Mouse (Mus musculus) lung, adult 2 months (tissue): ENCODE data around the gene Iqcb1.

Experiments used
- CTCF ChIP-seq: fragments of 200-500 bp; IDR thresholded peaks from 2 replicates; pipeline ENCODE4 v1.5.1; 2011; ENCODE audit warnings: mild to moderate bottlenecking, low read length, control low read depth; ENCODE audit not compliant: insufficient read depth
- POLR2A ChIP-seq: fragments of 200-500 bp; IDR thresholded peaks from 2 replicates; pipeline ENCODE4 v1.6.1; 2011; ENCODE audit warnings: low read depth, mild to moderate bottlenecking, control low read depth, low read length, borderline replicate concordance; ENCODE audit errors: extremely low read depth

- TF ChIP-seq POLR2A, result no peak
- TF ChIP-seq CTCF, result no peak
Measured at GRCm38 (mm10) chr16:36820747-36821146, 7.4 kb upstream of the Iqcb1 start.
